Mouse (Mus musculus): ENCODE data around the gene Gm1043. TPM values are rescaled to one million over a fixed set of nuclear protein-coding genes. Genes with fewer than 3 reads are reported as not detected.

Gene Gm1043
- total RNA-seq, 2 experiments from 2014 or later: 16.5 to 18.4 TPM

DNA sequence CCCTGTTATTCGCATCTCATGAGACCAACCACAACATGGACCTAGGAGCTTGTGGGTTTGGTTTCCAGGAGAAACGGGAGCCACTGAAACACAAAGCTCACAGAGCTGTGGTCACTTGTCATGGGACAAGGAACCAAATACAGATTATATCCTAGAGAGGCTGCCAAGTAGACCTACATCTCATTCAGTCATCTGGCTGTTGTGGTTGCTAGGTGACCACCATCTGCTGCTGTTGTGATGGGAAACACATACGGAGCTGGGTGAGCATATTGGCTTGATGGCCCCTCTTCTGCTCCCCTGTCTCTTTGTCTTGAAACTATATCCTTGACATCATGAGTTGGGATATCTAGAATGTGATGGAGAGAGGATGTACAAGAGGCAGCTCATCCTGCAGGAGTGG is 112.3 kb downstream of the Gm1043 start:
- DNase-seq (ENCODE audit: low spot score in 2 of 2): no peak

- no peak for DNase-seq (ENCODE audit: low spot score in 2 of 2)
These were observed 113.0 kb downstream of the Gm1043 start for GRCm38 (mm10) chr5:37198011-37198688.

DNA sequence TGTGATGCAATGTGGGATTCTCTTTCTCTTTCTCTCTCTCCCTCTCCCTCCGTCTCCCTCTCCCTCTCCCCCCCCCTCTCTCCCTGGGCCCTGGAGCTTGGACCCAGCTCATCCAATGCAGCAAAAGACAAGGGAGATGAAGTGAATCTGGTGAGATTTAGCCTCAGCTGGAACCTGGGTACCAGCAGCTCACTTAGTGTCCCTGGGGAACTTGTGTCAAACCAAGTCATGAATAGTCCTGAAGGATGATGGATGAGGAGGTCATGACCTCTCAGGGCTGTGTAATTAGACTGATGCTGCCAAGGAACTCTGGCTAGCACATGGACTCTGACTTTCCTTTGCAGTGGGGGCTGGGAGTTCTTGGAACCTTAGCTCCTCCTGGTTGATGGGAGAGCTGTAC is 117.1 kb downstream of the Gm1043 start:
- DNase-seq (ENCODE audit: low spot score in 2 of 2): no peak

- DNase-seq (ENCODE audit: low spot score in 2 of 2): no peak
These were observed 119.7 kb downstream of the Gm1043 start for GRCm38 (mm10) chr5:37204886-37205285.

GRCm38 (mm10) chr5:37205420-37205819 is 120.2 kb downstream of the Gm1043 start:
- DNase-seq (ENCODE audit: low spot score in 2 of 2): no peak

DNA sequence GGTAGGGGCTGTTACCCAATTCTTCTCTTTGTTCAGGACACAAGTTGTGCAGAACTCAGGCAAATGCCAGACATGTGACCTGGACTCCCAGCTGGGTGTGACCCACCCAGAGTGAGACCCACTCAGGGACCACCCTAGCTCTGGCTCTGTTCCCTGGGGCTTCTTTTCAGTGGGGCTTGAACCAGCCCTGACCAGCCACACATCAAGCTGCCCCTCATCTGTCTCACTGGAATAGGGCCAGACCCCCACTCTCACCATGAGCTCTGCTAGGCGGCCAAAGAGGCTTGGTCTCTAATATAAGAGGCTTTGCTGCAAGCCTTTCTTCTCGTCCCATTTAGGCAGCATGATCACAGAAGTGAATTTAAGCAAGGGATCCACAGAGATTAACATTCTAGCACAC is 121.2 kb downstream of the Gm1043 start:
- DNase-seq (ENCODE audit: low spot score in 2 of 2): no peak

- no peak for DNase-seq (ENCODE audit: low spot score in 2 of 2)
These were observed 128.0 kb downstream of the Gm1043 start for GRCm38 (mm10) chr5:37212938-37213708.

DNA sequence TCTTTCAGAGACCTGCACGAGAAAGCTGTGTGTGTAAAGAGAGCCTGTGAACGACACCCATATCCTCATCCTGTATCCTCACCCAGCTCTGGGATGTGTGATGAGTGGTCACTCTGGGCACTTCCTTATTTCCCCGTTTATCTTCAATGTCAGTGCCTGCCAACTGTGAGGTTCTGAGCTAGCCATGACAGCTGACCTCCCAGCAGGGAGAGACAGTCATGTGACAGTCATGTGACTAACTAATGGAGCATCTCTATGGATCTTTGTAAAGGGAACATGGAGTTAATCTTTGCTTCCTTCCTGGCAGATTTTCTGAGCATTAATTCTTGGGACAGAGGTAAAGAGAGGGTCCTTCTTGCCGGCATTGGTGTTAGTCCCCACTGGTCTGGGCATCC is 128.5 kb downstream of the Gm1043 start:
- DNase-seq (ENCODE audit: low spot score in 2 of 2): no peak

- no peak for DNase-seq (ENCODE audit: low spot score in 2 of 2)
These were observed 129.4 kb downstream of the Gm1043 start for GRCm38 (mm10) chr5:37214614-37215013.

DNA sequence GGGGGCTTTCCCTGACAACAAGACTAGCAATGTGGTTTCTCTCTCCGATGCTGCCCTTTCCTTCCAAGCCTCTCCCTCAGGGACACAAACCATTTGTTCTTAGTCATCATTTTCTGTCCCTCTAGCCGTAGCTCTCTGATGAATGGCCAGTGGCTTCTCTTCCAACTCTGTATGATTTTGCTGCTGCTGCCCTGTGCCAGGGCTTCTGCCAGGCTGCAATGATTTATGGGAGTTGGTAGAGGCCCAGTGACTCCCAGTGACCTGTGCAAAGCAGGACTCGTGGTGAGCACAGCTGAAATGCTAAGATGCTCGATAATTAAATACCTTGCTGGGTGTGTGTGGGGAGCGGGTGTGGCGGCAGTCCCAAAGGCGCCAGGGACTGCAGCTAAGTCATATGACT is 130.1 kb downstream of the Gm1043 start:
- no peak for DNase-seq (ENCODE audit: low spot score in 2 of 2)

DNA sequence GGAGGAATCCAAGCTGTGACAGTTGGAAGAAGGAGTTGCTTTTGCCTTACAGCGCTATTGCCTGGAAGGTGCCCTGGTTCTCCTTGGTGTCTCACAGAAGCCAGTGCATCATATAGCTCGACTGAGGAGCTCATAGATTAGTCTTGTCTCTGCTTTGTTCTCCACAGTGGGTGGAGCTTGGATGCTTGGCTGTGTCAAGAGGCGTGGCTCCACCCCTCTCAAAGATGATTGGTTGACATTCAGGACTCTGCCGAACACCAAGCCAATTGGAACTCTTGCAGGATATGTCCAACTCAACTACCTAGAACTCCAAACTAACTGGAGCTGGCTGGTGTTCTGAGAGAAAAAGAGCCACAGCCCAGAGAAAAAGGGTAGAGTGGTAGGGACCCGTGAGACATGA is 134.4 kb downstream of the Gm1043 start:
- DNase-seq (ENCODE audit: low spot score in 2 of 2): no peak

- DNase-seq (ENCODE audit: low spot score in 2 of 2): no peak
These were observed 135.4 kb downstream of the Gm1043 start for GRCm38 (mm10) chr5:37220575-37220974.

- DNase-seq (ENCODE audit: low spot score in 2 of 2): no peak
These were observed 136.4 kb downstream of the Gm1043 start for GRCm38 (mm10) chr5:37221563-37221962.

GRCm38 (mm10) chr5:37222316-37222715 is 137.1 kb downstream of the Gm1043 start:
- DNase-seq (ENCODE audit: low spot score in 2 of 2): no peak

- DNase-seq (ENCODE audit: low spot score in 2 of 2): no peak
These were observed 140.5 kb downstream of the Gm1043 start for GRCm38 (mm10) chr5:37225708-37226107.

DNA sequence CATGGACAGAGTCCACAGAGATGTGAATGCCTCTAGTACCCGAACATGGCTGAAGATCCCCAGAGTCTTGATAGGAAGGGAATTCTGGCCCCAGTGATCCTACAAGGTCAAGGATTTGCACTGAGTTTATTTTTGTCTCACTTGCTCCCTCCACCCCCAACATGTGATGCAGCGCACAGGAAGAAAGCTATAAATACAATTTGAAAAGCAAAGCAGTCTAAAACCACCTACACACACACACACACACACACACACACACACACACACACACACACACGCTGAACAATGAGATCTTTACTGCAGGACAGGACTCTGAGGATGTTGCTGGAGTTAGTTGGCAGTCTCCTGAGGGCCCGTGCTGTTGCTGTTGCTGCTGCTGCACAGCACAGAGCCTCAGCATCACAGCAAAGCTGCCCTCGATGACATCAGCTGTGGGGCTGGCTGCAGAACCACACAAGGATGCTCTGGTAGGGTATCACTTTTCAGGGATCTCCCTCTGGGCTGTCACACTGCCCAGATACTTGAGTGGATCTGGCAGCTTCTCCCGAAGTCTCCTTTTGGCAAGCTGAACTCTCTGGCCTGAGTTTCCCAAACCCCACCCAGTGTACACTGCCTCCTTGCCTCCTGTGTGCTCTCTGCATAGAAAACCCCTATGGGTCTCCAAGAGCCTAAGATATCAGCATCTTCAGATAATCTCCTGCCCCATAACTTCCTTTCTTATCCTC is 142.9 kb downstream of the Gm1043 start:
- DNase-seq (ENCODE audit: low spot score in 2 of 2): no peak

DNA sequence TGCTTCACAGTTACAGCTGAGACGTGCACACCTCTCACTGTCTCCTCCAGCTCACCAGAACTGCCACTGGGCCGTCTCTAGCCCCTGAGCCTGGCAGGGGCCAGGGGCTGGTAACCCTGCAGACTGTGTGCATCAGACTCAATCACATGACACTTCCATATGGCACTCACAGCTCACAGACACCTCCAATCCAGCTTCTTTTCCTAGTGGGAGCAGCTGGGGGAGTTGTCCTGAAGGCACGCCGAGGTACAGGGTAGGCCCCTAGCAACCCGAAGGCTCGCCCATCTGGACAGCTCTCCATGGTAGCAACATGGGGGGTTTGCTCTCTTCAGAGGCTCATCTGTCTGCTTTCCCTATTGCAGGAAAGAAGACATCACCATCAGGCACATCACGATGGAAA is 143.7 kb downstream of the Gm1043 start:
- no peak for DNase-seq (ENCODE audit: low spot score in 2 of 2)

DNA sequence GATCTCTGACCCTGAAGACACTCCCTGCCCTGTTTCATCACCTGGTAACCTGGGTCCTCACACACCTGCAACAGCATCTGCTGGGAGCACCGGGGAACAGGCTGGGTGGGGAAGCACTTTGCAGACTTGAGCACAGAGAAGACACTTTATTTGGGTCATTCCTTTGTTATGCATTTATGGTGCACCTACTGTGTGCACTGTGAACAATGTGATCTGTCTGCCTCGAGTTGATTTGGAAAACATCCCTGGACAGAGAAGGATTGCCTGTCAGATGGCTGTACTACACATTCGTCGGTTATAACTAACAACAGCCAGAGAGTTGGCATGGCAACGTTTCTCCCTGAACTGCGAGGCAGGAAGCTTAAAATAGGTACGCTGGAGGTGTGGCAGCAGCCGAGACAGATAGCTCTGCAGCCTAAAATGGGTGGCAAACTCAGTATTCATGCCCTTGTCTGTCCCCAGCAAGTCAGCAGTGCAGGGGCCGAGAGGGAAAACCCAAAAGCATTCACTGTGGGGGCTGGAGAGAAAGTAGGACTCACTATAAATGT is 147.9 kb downstream of the Gm1043 start:
- DNase-seq (ENCODE audit: low spot score in 2 of 2): no peak

- DNase-seq (ENCODE audit: low spot score in 2 of 2): no peak
These were observed 153.5 kb downstream of the Gm1043 start for GRCm38 (mm10) chr5:37238654-37239053.

GRCm38 (mm10) chr5:37240550-37240949 is 155.4 kb downstream of the Gm1043 start:
- no peak for DNase-seq (ENCODE audit: low spot score in 2 of 2)

DNA sequence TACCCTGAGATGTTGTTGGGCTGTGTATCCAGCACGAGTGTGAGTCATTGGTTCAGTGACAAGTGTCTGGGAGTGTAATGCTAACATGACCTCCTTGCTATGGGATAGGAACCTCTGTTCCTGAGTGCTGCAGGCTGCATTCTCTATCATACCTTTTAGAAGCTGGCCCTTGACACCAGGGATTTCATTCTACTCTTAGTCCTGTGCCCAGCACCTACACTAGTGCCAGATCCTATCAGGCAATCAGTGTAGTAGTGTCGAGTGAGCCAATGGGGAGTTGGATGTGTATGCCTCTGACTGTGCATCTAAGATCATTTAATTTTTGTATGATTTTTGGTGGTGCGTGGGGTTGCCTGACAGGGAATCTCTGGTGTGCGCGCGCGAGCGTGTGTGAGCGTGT is 156.1 kb downstream of the Gm1043 start:
- no peak for DNase-seq (ENCODE audit: low spot score in 2 of 2)

- DNase-seq (ENCODE audit: low spot score in 2 of 2): peak; percentile 72 to 83
These were observed 156.5 kb downstream of the Gm1043 start, which contains the start of gene Crmp1 for GRCm38 (mm10) chr5:37241651-37242151. Crmp1 (plus strand) TSS chr5:37241940.

Measured in layer of hippocampus, postnatal 10 days (tissue).